Mouse (Mus musculus): ENCODE results near the gene Rps2.
A peak's percentile ranks its signal among the peaks of the same experiment; 100 is the strongest.
"Not testable (repeated sequence)": the region's sequence is repeated elsewhere in the genome, so short reads cannot be mapped to it uniquely, and the experiment has no call there.

The Rps2 gene

DNA sequence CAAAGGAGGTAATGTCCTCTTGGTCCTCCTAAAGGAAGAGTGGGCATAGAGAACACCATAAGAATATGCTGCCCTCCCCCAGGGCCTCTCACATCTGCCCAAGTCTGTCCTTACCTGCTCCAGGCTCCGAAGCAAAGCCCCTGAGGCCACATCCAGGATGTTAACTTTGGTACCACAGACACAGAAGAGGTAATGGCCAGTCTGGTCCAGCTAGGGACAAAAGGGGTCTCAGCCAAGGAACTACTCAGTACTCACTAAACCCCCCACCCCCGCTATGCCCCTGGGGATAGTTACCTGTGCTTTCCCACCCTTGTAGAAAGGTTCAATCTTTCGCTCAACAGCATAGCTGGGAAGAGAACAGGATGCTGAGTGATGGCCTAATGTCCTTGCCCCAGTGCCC, 12.1 kb upstream of the Rps2 start:
- no peak for DNase-seq (ENCODE audit: low read depth, low spot score)

DNA sequence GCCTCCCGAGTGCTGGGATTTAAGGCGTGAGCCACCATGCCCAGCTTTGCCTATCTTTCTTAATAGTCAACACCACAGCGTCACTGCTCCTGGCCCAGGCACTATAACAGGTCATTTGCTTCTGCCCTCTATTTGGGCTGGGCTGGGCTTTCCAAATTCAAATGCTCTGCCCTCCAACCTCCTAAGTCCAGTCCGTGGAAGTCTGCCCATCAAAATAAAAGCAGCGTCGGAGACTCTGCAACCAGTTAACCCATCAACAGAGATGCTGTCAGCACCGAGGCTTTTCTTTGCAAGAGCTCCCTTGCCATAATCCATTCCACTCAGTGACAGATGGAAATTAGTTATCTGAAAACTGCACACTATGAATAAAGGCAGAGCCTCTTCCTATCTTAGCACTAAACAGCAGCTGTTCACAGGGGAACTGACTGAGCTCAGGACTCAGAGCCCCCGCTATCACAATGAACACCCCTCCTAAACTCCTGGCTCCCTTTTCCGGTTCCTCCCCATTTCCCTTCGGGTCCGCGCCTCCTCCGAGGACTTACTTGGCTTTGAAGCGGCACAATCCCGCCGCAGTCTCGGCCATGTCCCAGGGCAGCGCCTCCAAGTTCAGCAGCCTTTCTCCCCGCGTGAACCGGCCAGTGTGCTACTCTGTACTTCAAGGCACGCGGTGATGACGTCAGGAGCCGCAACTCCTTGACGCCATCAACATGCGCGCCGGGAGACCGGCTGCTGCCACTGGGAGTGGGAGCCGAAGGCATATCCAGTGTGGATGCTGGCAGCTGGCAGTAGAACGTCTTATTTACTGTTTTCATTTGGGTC, 10.7 kb upstream of the Rps2 start, which contains the start of gene Tbl3:
Tbl3 (minus strand) TSS at position 679 of the 819 bp plus-strand sequence.
- DNase-seq (ENCODE audit: low read depth, low spot score) = peak; percentile 92

DNA sequence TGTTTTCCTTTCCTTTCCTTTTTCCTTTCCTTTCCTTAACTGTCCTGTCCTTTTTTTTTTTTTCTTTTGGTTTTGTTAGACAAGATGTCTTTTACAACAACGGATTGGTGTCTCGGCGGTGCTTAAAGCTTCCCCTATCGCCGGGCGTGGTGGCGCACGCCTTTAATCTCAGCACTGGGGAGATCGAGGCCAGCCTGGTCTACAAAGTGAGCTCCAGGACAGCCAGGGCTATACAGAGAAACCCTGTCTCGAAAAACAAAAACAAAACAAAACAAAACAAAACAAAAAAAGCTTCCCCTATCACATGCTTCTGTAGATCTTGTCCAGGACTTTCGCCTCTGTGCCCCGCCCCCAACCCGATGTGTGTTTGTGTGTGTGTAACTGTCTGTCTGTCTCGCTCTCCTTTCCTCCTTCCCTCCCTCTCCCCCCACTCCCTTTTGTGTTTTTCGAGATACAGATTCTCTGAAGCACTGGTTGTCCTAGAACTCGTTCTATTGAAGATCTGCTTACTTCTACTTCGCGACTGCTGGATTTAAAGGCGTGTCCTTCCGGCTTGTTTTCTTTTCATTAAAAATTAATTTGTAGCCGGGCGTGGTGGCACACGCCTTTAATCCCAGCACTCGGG, 10.0 kb upstream of the Rps2 start:
- DNase-seq (ENCODE audit: low read depth, low spot score) = no peak

DNA sequence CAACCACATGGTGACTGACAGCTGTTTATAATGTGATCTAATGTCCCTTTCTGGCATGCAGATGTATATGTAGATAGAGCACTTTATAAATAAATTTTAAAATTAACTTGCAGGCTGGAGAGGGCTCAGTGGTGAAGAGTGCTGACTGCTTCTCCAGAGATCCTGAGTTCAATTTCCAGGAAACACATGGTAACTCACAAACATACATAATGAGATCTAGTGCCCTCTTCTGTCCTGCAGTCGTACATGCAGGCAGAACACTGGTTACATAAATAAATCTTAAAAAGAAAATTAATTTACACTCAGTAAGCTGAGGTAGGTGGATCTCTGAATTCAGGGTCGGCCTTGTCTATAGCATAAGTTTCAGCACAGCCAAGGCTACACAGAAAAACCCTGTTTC, 9.3 kb upstream of the Rps2 start:
- no peak for DNase-seq (ENCODE audit: low read depth, low spot score)

DNA sequence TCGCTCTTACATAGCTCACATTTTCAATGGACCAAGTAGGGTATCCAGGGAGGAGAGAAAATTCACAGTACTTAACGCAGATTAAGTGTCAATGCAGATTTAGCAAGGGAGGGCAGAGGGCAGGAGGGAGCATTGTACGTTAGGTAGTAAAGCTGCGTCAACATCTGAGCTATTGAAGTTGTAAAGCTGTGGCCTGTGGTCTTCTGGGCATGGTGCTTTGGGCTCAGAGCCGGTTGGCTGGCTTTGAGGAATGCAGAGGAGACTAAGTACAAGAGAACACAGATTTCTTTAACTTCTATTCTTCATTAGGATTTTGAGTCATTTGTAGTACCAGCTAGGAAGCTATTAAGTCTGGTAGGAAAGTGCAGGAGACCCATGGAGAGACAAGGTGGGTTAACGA, 2.4 kb upstream of the Rps2 start:
- no peak for DNase-seq (ENCODE audit: low read depth, low spot score)

DNA sequence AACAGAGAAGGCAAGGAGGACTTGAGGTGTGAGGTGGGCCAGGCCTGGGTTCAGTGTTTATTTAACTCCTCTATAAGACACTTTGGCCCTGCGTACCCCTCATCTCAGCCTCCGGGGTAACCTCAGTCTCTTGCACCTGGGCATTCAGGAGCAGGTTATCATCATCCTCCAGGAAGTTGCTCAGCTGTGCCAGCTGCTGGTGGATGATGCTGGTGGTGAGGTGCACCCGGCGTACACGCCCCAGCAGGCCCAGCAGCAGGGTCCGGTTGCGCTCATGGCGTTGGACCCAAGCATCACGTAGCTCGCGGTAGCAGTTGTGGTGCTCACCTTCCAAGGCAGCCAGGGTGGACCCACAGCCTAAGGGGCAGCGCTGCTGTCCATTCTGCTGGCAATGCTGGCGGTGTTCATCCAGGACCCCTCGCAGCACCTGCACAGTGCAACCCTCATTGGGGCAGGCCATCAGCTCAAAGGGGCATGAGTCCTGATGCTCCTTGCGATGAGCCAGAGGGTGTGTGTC, 1.7 kb upstream of the Rps2 start:
- DNase-seq (ENCODE audit: low read depth, low spot score) = no peak

DNA sequence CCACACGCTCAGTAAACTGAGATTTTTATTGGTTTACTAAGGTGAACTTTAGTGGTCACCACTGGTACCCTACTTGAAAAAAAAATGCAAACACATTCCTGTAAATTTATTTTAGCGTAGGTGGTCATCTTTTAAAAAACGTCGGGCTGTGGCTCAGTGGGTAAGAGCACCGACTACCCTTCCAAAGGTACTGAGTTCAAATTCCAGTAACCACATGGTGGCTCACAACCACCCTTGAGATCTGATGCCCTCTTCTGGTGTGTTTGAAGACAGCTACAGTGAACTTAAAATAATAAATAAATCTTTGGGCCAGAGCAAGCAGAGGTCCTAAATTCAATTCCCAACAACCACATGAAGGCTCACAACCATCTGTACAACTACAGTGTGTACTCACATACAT, 1.0 kb downstream of the Rps2 start:
- not testable (repeated sequence) for DNase-seq (ENCODE audit: low read depth, low spot score)

DNA sequence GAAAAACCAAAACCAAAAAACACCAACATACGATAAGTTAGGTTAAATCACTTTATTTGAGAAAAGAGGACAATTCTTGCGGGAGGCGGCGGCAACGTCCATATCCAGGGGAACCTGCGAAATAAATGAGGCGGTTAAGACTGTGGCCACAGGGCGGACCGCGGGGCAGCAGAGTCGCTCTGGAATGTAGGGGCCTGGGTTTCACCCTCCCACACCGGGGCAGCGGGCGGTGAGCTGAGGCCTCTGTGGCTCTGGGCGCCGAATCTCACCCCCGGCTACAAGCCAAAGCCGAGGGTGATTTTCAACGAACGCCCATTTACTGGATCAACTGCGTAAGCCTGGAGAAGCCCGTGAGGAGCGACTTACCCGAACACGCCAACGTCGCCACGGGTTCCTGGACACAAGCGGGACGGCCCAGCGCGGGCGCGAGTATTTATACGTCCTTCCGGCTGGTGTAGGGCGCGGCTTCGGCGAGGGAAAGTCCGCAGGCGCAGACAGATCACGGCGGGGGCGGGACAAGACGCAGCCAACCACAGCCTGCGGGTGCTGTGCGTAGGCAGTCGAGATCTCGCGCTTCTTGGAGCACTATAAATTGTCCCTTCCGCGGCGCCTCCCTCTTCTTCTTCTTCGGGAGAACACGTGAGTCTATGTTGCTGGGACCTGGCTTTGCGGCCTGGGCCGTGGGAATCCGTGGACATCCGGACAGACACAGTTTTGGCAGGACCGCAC, 1.7 kb downstream of the Rps2 start:
- peak; percentile 99 for DNase-seq (ENCODE audit: low read depth, low spot score)

DNA sequence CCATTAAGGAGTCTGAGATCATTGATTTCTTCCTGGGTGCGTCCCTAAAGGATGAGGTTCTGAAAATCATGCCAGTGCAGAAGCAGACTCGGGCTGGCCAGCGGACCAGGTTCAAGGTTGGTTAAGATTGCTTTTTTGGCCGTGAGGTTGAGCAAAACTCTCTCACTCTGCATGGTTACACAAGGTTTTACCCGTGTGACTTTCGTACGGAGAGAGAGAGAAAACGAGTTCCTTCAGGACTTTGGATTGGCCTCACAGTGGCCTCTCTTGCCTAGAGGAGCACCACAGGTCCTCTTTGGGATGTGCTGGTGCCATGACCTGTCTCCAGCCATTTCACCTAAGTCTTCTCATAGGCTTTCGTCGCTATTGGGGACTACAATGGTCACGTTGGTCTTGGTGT, 2.7 kb downstream of the Rps2 start:
- DNase-seq (ENCODE audit: low read depth, low spot score) = not testable (repeated sequence)

DNA sequence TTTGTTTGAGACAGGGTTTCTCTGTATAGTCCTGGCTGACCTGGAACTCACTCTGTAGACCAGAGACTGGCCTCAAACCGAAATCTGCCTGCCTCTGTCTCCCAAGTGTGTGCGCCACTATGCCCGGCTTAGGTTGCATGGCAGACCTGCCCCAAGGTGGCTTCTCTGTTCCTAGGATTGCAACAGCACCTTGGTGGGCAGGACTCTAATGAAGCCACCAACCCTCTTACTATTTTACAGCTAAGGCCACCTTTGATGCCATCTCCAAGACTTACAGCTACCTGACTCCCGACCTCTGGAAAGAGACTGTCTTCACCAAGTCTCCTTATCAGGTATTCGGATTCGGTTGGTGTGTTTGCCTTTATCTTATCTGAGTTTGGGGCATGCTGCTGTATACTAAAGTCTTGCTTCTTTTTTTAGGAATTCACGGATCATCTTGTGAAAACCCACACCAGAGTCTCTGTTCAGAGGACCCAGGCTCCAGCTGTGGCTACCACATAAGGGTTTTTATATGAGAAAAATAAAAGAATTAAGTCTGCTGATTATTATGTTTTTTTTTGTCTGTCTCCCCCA, 3.6 kb downstream of the Rps2 start:
- DNase-seq (ENCODE audit: low read depth, low spot score) = not testable (repeated sequence)

DNA sequence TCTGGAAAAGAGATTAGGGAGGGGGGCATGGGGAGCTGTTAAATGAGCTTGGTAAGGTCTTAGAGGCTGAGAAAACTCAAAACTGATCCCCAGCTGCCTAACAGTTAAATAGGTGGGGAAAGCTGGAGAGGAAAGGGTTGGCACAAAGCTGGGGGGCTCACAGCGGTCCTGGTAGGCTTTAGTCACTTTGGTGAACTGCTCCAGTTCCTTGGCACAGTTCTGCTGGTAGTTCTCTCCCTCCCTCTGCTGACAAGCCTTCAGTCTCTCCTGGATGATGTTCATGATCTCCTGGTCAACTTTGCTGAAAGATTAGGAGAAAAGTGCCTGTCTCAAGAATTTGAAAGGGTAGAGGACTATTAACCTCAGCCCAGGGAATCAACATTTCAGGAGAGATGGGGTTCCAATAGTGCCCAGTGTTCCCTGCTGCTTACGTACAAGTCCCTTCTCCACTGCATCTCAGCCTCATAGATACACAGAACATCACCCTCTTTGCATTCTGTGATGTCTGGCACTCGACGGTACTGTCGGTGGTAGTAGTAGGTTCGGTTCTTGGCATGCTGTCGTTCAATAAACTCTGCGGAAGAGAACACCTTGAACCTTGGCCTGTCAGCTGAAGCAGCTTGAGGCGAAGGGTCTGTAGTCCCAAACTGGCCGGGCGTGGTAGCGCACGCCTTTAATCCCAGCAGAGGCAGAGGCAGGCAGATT, 4.5 kb downstream of the Rps2 start:
- DNase-seq (ENCODE audit: low read depth, low spot score) = no peak

DNA sequence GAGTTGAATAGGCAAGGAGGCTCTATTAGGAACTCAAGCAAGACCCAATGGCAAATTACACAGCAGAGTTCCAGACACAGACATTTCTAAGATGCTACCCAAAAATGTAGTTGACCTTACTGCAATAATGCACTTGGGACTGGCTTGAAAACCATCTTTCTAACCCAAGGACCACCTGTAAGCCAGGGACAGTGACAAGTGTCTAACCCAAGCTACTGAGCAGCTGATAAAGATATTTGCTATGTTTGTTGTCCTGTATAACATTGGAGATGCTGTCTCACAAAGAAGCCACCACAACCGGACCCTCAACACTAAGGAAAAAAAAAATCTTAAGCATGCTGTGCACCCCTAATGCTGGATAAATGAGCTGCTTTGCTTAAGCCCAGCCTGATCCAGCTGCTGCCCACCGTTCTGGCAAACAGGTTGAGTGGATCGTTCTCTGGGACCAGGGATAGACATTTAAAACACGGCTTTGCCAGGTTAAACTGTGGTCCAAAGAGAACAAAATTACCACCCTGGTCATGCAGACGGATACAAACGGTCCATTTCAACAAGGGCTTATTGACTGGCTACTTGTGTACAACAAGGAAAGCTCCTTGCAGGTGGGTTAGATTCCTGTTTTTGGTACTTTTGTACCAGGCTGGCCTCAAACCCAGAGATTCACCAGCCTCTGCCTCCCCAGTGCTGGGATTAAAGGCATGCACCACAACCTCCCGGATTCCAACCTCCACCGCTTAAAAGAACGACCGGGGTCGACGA, 5.4 kb downstream of the Rps2 start:
- no peak for DNase-seq (ENCODE audit: low read depth, low spot score)

DNA sequence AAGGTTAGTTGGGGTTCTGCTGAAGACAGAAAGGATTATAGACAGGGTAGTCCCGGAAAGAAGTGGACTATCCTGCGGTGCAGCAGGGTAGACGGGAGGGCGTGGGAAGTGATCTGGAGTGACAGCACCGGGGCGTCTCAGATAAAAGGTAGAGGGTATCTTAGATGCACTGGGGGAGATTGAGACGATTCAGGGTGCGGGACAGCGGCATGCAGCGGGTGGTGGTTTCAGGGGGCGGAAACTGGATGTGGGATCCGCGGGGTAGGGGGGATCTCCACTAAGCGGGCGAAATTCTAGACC, 5.9 kb downstream of the Rps2 start:
- no peak for DNase-seq (ENCODE audit: low read depth, low spot score)

DNA sequence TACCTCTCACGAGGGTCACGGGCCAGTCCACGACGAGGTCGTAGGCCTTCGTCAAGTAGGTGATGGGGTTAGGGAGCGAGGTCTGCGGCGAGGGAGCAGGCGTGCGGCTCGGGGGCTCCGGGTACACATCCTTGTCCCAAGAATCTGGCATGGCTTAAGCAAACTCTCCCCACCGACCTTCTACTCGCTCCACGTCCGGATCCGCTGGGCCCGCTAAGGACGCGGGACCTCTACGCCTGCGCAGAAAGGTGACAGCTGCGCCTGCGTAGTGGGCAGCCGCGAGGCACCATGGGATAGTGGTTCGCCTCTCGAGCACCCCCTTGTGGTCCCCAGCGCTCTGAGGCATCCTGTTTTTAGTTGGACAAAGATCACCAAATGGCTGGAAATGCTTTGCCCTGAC, 6.3 kb downstream of the Rps2 start, which contains the start of gene Ndufb10:
Ndufb10 (minus strand) TSS at position 295 of the 400 bp plus-strand sequence.
- peak; percentile 95 for DNase-seq (ENCODE audit: low read depth, low spot score)

DNA sequence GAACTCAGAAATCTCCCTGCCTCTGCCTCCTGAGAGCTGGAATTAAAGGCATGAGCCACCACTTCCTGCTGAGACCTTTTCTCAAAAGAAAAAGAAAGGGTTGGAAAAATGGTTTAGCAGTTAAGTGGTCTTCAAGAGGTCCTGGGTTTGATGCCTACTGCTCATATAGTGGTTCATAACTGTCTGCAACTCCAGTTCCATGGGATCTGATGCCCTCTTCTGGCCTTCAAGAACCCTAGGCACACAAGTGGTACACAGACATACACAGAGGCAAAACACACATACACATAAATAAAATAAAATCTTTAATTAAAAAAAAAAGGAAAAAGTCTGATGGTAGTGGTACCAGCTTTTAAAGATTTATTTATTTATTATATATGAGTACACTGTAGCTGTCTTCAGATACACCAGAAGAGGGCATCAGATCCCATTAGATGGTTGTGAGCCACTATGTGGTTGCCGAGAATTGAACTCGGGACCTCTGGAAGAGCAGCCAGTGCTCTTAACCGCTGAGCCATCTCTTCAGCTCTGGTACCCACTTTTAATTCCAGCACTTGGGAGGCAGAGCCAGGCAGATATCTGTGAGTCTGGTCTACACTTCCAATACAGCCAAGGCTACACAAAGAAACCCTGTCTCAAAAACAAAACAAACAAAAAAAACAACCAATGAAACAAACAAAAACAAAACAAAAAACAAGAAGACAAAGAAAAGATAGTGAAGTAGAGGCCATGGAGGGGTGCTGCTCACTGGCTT, 7.9 kb downstream of the Rps2 start:
- no peak for DNase-seq (ENCODE audit: low read depth, low spot score)

DNA sequence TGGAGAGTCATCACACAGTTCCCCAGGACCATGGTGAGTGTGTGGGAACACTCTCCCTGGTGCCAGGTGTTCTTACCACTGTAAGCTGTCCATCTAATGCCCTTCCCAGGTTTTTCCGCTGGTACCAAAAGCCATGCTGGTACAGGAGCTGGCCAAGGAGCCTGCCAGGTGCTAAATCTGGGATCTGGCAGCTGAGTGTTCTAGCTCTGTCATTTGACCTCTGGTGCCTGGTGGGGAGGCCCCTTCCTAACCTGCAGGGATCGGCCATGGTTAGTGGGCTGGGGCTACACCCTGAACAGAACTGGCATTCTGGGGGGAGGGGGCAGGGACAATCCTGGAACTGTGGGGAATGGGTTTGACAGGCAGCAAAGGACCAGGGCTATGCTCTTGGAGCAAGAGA, 9.7 kb downstream of the Rps2 start, which contains the start of gene Rpl3l:
Rpl3l (plus strand) TSS at position 203 of the 400 bp plus-strand sequence.
- DNase-seq (ENCODE audit: low read depth, low spot score) = peak; percentile 89

DNA sequence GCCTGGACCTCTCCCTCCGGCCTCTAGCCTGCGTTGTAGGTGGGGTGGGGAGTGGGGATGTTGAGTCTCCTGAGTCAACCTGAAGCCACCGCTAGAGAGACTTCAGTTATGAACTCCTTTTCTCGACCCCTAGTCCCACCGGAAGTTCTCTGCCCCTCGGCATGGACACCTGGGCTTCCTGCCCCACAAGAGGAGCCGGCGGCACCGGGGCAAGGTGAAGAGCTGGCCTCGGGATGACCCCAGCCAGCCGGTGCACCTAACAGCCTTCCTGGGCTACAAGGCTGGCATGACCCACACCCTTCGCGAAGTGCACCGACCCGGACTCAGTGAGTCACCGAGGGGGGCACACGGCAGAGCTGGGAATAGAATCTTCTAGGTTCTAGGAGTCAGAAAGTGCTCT, 10.3 kb downstream of the Rps2 start:
- DNase-seq (ENCODE audit: low read depth, low spot score) = no peak

DNA sequence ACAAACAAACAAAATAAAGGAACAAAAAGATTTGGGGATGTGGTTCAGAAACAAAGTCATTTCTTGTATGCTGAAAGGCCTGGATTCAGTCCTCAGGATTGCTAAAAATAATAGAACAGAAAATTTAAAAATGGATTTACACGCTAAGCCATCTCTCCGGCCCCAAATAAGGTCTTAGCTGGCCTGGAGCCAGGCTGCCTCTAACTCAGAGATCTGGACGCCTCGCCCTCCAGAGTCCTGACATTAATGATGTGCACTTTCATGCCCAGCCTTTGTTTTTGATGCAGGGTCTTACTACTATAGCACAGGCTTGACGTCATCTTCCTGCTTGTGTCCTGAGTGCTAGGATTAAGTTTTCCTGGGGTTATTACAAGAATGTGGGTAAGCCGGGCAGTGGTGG, 11.2 kb downstream of the Rps2 start:
- peak; percentile 65 for DNase-seq (ENCODE audit: low read depth, low spot score)

DNA sequence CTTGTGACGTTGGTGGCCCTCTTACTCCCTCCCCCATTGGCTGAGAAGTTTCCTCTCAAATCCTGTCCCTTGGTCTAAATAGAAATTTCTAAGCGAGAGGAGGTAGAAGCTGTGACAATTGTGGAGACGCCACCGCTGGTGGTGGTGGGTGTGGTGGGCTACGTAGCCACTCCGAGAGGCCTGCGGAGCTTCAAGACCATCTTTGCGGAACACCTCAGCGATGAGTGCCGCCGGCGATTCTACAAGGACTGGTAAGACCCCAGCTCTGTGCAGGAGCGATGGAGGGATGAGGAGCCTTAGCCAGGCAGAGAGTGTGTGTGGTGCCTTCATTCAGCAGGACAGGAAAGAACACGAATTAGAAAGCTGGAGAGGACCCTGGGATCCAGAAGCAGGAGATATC, 12.9 kb downstream of the Rps2 start:
- no peak for DNase-seq (ENCODE audit: low read depth, low spot score)

All from skeletal muscle tissue, adult 2 months (tissue).